Mouse (Mus musculus) splenic B cell, adult 2 months (primary cell): ENCODE data around the gene Snrnp35.

Source experiments
- DNase-seq: peaks from one replicate; pipeline ENCODE4 v3.0.0-alpha.2; 2011; ENCODE audit warnings: low read depth, low spot score
- H3K27me3 ChIP-seq: 2 replicates; pipeline ENCODE4 v1.6.1; 2012; ENCODE audit warnings: mild to moderate bottlenecking, low read length, moderate library complexity, mixed read lengths; ENCODE audit not compliant: control insufficient read depth, poor library complexity, insufficient read depth, severe bottlenecking
- H3K36me3 ChIP-seq: 2 replicates; pipeline ENCODE4 v1.6.1; 2012; ENCODE audit warnings: mild to moderate bottlenecking, low read length, moderate library complexity, mixed read lengths; ENCODE audit not compliant: control insufficient read depth, poor library complexity, insufficient read depth, severe bottlenecking

Gene Snrnp35

GRCm38 (mm10) chr5:124530655-124531582, 48.0 kb downstream of the Snrnp35 start, which contains the start of gene Rilpl1:
TSS of gene Rilpl1 (minus strand) at chr5:124531391.
- DNase-seq: peak; percentile 26
- Histone ChIP-seq H3K27me3 (peaks cover 2% of the 10 kb centered on the region), H3K36me3 (no peaks in the 10 kb centered on the region)

- Histone ChIP-seq H3K36me3 (no peaks in the 10 kb centered on the region), H3K27me3 (peaks cover 2% of the 10 kb centered on the region)
- DNase-seq: no peak
These were observed 48.6 kb downstream of the Snrnp35 start for GRCm38 (mm10) chr5:124531583-124531930.

DNA sequence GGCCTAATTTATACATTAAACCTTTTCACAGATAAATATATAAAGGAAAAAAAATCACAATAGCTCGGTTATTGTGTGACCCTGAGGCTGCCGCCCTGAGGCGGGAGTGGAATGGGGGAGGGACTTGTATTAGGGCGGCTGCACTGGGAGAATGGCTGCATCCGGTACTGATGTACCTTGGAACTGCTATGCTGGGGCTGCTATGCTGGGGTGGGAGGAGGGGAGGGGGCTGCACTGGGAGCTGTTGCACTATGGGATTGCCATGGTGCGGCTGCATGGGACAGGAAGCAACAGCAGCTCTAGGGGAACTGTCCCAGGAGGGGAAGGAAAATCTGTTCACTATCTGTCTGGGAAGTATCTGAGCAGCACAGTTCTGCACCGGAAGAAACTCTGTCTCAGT, 49.5 kb downstream of the Snrnp35 start:
- DNase-seq: no peak
- Histone ChIP-seq H3K27me3 (peaks cover 2% of the 10 kb centered on the region), H3K36me3 (no peaks in the 10 kb centered on the region)

GRCm38 (mm10) chr5:124535016-124535415, 52.1 kb downstream of the Snrnp35 start:
- H3K27me3 ChIP-seq: peaks cover 2% of the 10 kb centered on the region
- DNase-seq: no peak

DNA sequence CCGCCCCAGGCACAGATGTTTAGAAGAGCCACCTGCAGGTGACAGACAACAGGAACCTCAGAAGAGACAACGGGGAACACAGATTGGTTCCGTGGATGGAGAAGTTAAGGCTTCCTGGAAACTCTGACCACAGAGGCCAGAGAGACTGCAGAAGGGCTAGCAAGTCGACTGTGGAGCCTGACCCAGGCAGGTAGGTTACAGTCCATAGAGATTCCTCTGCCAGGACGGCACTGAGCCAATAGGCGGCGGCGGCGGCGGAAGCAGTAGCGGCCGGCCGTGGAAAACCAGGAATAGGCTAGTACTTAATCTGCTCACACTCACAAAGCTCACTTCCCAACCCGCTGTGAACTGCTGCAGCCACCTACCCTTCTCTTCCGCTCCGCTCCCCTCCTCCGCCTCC, 53.8 kb downstream of the Snrnp35 start:
- no peaks in the 10 kb centered on the region for H3K36me3 ChIP-seq
- peak; percentile 41 for DNase-seq
- H3K27me3 ChIP-seq: peaks cover 2% of the 10 kb centered on the region

More at GRCm38 (mm10) chr5:124535016-124535415, 52.1 kb downstream of the Snrnp35 start:
- no peaks in the 10 kb centered on the region for H3K36me3 ChIP-seq

- peaks cover 2% of the 10 kb centered on the region; the same call in 1 of the 2 replicates for H3K36me3 ChIP-seq
- peak; percentile 89 for DNase-seq
- H3K27me3 ChIP-seq: no peaks in the 10 kb centered on the region
These were observed 56.2 kb downstream of the Snrnp35 start for GRCm38 (mm10) chr5:124538813-124539792.

- H3K27me3 ChIP-seq: no peaks in the 10 kb centered on the region
- no peak for DNase-seq
These were observed 57.0 kb downstream of the Snrnp35 start for GRCm38 (mm10) chr5:124539905-124540304.

GRCm38 (mm10) chr5:124540383-124540786, 57.5 kb downstream of the Snrnp35 start, which contains the start of gene Tmed2:
TSS of gene Tmed2 (plus strand) at chr5:124540695.
- Histone ChIP-seq H3K27me3 (no peaks in the 10 kb centered on the region), H3K36me3 (peaks cover 9% of the 10 kb centered on the region)
- peak; percentile 97 for DNase-seq

More at GRCm38 (mm10) chr5:124539905-124540304, 57.0 kb downstream of the Snrnp35 start:
- H3K36me3 ChIP-seq: peaks cover 5% of the 10 kb centered on the region
